Mouse (Mus musculus): ENCODE measurements at regions not wholly inside any gene's neighbourhood (a gene's known extent, or its start where the extent isn't known, plus 50 kb on each side); places are given as distances from the start of the nearest gene placed in this dataset.

DNA sequence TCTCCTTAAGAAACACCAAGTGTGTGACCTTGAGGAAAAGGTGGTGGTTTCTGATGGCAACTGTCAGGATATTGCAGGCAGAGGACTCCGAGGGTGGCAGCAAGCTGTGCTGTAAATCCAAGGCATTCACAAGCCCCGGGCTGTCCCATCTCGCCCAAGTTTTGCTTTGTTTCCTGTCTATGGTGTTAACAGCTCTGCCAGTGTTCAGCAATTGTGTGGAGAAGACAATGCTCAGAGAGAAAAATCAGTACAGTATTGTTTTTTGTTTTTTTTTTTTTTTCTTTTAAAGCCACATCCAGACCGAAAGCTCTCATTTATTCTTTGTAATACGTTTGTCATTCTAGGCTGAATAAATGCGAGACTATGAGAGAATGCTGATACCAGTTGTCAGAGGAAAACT lies 846.5 kb downstream of the Slc4a3 start:
- DNase-seq, result peak; percentile 39

DNA sequence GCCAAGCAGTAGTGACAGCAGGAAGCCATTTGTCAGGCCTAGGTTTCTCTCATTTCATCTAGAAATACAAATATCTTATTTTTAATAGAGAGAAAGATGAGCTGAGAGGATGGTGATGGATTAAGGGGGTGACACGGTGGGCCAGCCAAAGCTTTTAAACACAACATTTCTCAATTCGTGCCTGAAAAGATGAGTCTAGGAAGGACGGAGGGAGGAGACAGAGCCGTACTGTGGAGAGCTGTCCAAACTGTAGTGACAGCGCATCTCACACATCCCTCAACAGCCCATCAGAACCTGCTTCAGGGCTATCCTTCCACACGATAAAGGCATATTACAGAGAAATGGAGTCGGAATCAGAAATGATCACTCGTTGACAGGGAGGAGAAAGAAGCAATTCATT lies 848.0 kb downstream of the Slc4a3 start:
- DNase-seq, result no peak

DNA sequence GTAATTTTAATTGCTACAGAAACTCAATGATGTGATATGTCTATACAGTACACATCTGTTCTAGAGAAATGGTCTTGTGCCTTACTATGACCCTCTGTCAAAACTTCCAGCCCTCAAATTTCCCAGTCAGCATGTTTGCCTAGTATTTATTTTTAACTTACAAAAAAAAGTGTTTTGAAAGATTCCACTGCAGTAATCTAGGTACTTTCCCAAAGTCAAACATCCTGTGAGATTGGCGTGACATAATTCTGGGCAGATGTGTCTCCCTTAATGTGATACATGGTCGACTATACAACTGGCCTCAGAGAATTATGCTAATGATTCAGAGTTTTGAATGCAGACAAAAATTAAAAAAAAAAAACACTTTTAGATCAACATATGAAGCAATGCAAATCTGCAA lies 856.8 kb downstream of the Slc4a3 start:
- no peak for DNase-seq

DNA sequence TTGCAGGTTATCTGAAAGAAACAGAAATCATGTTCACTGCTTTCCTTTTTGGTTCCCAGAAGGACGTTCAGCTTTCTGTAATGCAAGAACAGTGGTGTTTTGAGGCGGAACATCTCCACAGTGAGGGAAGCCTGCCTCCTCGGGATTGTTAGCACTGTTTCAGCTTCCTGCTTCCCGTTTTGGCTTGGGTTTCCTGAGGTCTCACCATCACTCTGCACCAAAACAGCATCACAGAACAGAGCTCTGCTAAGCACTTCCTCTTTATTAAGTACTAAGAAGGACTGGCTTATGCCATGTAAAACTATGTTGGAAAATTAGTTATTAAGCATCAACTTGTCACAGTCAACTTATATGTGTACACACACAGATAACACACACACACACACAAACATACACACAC lies 857.9 kb downstream of the Slc4a3 start:
- no peak for DNase-seq

DNA sequence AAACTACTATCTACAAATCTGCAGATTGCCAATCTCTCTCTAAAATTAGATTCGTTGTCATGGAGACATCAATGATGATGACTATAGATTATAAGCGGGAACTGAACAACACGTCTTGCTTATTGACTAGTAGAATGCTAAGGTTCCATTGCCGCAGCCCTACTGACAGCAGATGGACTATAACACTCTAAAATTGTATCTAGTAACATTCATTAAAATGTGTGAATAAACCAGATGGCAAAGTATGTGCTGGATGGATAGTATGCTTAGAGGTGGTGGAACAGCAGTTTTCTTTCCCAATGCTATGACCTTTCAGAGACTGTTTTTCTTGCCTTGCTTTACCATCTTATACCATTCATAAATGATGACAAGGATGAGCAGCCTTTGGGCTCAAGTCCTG lies 864.7 kb downstream of the Slc4a3 start:
- no peak for DNase-seq

DNA sequence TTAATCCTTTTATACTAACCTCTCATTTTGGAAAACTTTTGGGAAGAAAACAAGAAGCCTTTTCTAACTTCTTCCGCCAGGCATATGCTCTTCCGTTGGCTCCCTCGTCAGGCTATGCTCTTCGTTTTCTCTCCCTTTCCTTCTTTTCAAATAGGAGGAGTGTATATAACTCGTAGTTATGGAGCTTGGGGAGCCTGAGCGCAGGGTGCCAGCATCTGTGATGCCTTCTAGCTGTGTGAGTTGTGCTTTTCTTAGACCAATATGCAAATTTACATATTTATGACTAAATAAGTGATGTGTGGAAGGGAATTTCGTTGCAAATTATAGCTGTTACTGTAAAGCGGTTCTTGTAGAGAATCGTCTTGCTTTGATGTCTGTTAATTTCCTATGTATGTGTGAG lies 874.5 kb downstream of the Slc4a3 start:
- DNase-seq, result no peak

DNA sequence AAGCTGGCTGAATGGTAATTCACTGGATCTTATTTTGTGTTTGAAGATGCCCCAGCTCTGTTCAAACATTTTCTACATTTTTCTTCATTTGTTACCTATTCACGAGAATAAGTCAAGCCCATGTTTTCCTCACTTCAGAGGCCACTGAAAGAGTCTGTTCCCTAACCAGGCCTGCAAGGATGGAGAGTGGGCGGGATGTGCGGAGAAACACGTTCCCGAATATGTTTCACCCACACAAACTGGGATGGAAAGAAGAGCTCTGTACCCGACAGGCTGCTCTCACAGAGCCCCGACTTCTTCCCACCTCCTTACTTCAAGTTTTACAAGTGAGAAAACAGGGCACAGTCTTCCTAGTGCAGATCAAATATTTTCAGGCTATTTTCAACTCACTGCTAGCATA lies 881.4 kb downstream of the Slc4a3 start:
- DNase-seq, result peak; percentile 71

DNA sequence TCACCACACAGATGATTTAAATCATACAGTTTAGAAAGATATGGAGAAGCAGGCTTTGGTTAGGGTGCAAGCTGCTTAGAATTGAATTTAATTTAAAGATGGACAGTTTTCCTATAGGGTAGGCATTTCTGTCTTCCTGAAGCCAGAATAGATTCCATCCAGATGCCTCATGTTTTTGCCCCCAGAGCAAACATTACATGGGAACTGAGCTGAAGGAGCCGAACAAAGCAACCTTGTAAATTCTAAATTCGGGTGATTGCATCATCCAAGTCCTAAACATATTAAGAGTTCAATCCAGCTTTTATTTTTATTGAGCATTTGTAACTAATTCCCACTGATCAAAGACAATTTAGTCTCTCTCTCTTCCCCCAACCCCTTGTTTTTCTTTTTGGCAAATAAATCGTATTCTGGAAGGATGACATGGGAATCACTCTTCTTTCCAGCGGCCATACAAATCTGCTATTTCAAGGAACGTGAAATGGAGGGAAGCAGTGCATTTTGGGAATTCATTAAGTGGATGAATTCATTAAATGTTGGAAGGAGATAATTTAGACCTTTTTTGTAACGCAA lies 884.1 kb downstream of the Slc4a3 start:
- no peak for DNase-seq

DNA sequence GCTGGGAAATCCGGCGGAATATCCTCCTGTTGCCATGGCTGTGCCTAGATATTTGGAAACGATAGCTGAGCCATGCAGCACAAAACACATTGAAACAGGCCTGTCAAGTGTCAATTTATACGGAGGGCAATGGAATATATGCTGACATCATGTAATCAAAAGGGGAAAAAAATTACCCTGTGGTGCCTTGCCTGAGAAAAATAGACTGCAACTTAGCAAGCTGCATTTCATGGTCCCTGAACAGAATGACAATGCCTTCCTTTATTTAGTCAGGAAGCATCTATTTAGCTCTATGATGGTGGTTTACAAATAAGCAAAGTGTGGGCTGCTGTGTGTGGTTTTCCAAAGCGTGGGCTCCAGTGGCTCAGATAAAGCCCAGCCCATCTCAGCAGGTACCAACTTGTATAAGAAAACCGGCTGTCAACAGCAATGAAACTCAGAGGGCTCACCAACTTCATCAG lies 887.4 kb downstream of the Slc4a3 start:
- DNase-seq, result no peak

DNA sequence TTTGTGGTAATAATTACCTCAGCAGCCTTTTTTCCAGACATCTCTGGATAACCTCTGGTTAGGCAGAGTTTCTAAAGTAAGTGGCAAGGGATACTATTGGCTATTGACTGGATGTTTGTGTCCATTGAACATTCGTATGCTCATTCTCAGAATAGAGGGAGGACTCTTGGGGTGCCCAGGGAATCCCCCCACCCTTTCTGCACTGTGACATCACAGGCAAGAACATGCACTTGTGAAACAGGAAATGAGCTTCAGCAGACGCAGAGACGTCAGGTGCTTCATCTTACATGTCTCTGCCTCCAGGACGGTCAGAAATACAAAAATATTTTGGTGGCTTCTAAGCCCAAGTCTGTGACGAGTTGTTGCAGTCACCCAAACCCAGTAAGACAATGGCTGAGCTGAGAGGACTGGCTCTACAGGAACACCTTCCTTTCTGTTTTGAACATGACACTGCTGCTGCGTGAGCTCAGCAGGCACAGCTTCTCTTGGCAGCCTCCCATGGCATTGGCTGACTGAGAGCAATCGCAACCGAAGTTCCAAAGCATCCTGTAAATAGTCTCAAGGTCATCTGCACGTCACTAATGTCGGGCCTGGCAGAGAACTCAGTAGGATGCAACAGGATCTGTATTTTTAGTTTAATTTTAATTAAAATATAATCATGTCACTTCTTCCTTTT lies 904.6 kb downstream of the Slc4a3 start:
- no peak for DNase-seq

DNA sequence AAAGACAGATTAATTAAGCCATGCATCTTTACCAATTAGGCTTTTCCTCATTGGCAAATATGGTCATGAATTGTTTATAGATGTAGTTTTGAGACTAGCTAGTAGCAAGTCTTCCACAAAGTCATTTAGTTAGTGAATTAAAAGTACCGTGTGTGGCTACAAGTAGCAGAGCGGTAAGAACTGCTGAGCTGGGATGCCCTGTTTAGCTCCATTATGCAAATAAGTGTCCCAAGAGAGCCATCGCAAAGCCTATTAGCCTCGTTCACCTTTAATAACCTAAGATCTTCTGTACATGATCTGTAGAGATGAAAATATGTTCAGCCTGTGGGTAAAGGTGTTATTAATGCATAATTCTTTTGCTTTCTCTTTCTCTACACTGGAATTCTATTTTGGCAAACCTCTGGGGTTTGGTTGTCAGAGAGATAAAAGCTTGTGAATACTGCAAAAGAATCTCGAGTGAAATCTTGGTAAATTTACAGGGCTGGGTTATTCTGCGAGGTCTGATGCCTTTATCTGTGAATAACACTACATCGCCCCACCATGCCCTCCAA lies 907.2 kb downstream of the Slc4a3 start:
- no peak for DNase-seq

DNA sequence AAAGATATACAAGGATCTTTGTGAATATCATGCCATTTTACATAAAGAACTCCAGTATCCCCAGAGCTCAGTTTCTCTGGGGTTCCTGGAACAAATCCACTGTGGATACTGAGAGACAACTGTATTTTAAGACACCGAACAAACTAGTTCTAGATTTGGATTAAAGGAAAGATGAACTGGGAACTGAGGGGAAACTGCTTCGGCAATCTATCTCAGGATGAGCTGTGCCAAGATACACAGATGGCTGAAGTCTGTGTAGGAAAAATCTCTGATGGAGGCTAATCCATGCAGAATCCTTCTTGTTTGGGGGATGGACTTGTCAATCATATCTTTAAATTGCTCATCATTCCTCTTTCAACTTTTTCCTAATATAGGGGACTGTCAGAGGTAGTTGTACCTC lies 920.5 kb downstream of the Slc4a3 start:
- peak; percentile 66 for DNase-seq

DNA sequence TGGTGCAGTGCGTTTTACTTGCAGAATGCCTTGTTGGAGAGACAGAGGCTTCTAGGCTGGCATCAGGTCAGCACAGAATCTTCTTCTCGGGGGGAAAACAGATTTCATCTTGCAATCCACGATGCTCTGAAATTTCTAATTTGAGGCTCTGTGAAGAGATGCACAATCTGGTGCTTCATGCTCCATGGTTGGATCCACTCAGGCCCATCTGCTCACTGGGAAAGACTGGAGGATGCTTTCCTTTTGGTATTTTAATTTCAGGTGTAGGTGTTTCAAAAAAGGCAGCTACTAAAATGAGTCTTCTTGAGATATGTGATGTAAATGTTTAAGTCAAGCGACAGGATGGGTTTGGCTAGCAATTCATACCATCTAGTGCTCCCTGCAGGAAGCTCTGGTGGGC lies 938.1 kb downstream of the Slc4a3 start:
- DNase-seq, result peak; percentile 77

DNA sequence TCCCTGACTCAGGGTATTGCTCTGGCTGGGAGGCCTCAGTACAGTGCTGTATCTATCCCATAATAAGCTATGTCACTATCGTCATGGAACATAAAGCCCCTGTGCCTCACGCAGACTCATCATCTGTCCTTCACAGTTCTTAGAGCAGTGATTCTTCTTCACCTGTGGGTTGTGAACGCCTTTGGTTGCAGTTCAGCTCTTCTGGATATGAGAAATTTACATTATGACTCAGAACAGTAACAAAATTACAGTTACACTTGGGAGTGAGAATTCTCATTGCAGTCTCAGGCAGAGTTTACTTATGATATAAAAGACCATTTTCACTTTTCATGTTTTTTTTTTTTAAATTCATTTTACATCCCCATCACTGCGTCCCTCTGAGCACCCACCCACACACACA lies 941.4 kb downstream of the Slc4a3 start:
- DNase-seq, result no peak

DNA sequence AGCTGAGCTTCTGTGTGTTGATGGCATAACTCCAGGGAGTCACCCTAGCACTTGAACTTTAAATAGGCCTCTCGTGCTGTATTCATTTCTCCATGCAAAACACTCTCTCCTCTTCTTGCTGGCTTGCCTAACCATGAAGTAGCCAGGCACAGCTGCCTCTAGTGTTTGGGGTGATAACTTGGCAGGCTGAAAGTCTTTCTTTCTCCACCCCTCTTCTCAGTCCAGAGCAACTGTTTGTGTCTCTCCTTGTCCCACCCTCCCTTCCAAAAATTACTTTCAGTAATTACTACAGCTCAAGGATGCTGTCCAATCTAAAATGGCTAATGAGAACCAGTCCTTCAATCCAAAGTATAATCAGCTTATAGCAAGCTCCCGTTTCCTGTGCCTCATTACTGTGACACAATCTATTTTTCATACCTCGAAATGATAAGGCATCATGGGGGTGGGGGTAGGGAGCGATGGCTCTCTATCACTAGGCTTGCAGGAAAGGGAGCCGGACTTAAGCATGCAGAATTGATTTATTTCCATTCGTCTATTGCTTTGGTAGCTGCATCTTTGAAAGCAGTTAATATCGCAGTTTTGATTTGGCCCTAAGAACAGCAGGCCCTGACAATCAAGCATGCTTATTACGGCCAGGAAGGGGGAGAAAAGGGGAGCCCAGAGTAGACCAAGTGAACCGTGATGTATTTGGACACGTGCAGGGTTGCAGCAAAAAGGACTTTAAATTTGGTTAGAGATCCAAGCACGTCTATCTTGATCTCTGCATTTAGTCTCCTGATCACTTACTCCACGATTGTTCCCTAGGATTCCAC lies 943.8 kb downstream of the Slc4a3 start:
- DNase-seq, result no peak

DNA sequence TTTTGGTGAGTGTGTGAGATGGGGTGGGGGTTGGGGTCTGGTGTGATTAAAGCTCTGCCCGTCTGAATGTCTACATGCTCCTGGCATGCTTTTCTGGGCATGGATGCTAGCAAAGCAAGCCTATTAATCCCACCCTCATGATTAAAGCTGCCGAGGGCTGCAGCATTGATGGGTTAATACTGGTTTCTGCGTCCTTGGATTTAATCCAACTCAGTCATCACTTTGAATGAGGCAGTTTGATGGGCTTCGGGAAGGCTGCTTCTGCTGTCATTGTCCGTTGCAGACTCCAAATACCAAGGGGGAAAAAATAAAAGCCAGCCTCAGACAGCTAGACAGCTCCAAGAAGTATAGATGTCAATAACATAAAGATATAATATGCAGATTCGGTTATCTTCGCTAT lies 944.7 kb downstream of the Slc4a3 start:
- DNase-seq, result no peak

DNA sequence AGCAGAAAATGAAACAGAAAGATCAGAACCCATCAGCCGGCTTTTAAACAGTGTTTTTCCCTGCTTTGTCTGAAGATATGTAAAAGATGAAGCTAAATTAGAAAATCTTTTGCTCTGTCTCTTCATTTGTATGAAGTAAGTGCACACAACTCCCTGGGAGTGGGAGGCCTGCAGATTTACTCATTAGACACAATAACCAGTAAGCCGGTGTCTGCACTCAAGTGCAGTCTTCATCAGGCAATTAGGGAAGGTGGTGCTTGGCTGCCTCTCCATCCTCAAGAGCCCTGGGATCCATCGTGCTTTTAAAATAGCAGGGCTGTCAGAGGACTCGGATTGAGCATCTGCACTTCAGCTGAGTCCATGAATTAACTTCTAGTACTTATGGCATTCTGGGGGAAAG lies 945.1 kb downstream of the Slc4a3 start:
- peak; percentile 38 for DNase-seq

DNA sequence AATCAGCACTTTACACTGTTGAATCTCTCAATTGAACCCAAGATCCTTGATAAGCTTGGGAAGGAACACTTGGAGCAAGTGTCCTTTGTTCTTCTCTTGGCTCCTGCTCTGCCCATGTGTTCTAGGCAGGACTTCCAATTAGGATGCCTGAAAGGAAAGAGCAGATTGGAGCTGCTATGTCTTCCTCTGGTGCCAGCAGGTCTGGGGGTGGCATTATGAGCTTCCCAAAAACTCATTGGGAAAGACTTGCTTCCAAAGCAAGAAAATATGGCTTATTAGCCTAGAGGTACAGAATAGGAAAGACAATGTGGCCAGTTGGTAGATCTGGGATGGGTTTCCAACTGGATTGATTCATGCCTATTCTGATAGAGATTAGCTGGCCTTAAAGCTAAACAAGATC lies 959.1 kb downstream of the Slc4a3 start:
- DNase-seq, result peak; percentile 83

DNA sequence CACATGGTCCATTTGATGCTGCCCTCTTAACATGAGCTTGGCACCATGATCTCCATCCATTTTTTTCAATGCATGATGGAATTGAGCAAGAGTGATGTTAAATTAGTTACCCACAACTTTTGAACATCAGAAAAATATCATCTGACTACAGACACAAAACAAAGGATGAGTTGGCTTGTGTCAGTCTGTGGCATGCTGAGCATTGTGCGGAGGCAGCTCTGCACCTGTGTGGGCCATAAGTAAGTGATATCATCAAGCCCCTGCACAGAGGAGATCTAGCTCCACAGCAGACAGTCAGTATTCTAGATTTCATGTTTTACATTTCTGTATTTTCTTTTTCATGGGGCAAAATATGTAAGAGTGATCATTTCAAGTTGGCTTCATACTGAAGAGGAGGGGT lies 962.8 kb downstream of the Slc4a3 start:
- DNase-seq, result peak; percentile 63

DNA sequence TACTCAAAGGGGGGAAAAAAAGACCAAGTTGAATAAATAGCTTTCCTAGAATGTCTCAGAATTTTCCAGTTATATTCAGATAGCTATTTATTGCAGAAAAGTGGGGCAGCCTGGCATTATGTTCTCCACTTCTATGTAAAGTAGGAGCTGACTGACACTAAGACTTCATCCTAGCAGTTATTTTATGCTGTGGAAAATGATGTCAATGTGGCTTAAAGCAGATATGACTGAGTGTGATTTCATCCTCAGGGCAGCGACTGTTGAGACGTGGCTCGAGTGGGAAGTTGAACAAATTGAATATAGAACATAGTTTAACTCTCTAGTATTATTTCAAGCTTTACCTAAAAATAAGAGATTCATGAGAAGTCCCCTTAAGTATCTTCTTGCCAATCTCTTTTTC lies 963.4 kb downstream of the Slc4a3 start:
- no peak for DNase-seq

DNA sequence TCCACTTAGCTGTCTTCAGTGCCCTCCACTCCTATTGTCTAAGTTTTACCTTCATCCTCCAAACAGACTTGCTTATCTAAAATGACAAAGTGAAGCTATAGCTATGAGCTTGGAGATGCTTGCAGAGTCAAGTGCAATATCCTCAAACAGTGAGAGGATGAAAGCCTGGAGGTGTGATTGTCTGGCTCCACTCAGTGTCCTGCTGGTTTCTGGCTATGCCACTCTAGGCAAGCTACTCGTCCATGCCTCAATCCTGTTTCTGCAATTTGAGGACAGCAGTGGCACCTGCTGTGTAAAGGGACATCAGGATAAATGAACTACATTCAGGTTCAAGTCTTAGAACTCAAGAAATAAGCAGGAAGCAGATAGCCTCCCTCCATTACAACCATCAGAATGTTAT lies 966.1 kb downstream of the Slc4a3 start:
- no peak for DNase-seq

DNA sequence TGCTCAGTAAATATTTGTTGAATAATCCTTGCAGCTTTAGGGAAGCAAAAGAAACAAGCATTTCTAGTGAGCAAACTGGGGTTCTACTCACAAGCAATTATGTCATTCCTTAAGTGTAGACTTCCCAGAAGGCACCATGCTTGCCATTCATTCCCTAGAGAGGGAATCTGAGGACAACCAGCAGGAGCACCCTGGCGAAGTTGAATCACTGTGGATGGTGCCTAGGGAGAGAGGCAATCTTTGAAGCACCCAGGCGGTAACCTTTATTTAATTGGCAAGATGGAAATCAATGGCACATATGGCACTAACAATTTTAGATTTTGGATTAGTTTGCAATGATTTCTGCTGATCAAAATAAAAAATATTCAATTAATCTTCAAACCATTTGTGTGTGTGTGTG lies 967.4 kb downstream of the Slc4a3 start:
- DNase-seq, result peak; percentile 64

DNA sequence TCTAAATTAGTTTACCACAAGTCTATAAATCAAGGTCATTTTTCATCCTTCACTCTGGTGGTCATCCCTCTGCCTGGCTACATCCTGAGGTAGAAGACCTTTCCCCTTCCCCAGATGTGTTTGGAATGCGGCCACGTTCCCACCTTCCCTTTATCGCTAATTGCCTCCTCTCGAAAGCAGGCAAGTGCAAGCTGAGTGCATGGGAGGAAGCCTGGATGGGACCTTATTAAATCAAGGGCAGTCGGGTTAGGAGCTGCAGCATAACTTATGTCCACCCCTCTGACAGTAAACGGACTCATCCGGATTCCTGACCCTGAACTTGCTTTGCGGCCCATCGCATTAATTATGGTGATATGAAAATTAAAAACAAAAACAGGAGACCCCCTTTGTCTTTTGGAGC lies 983.5 kb downstream of the Slc4a3 start:
- DNase-seq, result no peak

DNA sequence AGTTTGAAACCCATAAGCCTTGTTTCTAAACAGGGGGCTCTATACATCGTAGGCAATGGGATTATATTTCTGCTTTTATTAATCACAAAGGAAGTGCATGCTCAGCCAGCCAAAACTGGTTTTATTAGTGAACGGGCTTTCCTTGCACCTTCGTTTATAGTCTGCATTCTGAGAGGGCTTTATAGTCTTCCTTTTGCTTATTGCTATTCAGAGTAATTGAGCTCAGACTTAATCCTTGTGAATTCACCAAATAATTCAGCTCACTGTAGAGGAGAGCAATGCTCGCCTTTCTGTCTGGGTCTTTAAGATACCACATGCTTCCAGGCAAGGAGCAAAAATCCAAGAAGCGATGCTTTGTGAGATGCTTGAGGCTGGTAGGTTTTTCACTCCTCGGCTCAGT lies 984.3 kb downstream of the Slc4a3 start:
- DNase-seq, result no peak
